Mouse (Mus musculus) brain, embryonic 14.5 days (tissue): ENCODE measurements at regions not wholly inside any gene's neighbourhood (a gene's known extent, or its start where the extent isn't known, plus 50 kb on each side); places are given as distances from the start of the nearest gene placed in this dataset.

ENCODE experiments used
- CTCF ChIP-seq: fragments of 200-500 bp; IDR thresholded peaks from 2 replicates; pipeline ENCODE4 v1.5.1; 2012; ENCODE audit warnings: inconsistent platforms, mild to moderate bottlenecking, moderate library complexity, borderline replicate concordance; ENCODE audit not compliant: insufficient read depth, insufficient read length; ENCODE audit errors: extremely low read depth
- POLR2A ChIP-seq: fragments of 200-500 bp; IDR thresholded peaks from 2 replicates; pipeline ENCODE4 v1.6.1; 2012; ENCODE audit warnings: mild to moderate bottlenecking, inconsistent platforms, borderline replicate concordance; ENCODE audit not compliant: poor library complexity, insufficient read depth, insufficient read length, severe bottlenecking; ENCODE audit errors: extremely low read depth

- TF ChIP-seq CTCF (no peak), POLR2A (no peak)
These were observed 442.8 kb downstream of the 9430069I07Rik start for GRCm38 (mm10) chr15:33914891-33915290.
